Mouse (Mus musculus) neural tube, embryonic 11.5 days (tissue): ENCODE results near the gene R3hcc1l. TPM values are rescaled to one million over a fixed set of nuclear protein-coding genes. Genes with fewer than 3 reads are reported as not detected.

Source experiments
- ATAC-seq: fragments of 200-750 bp; cut with Nextera tagmentation; 2 replicates; pipeline ENCODE4 v1.8.0; 2017; ENCODE audit warnings: moderate number of reproducible peaks, mild to moderate bottlenecking, moderate TSS enrichment, moderate library complexity; ENCODE audit not compliant: insufficient read depth, low FRiP score, low TSS enrichment
- DNase-seq: peaks from one replicate; pipeline ENCODE4 v3.0.0-alpha.2; 2015; ENCODE audit warnings: low spot score
- H3K27ac ChIP-seq: fragments of 300-500 bp; sonication (generic); 2 replicates; pipeline ENCODE4 v1.5.1; 2014; ENCODE audit warnings: low read depth, mild to moderate bottlenecking, low read length
- H3K27me3 ChIP-seq: fragments of 300-500 bp; sonication (generic); 2 replicates; pipeline ENCODE4 v1.6.1; 2014; ENCODE audit warnings: mild to moderate bottlenecking, low read length, mixed read lengths; ENCODE audit not compliant: control insufficient read depth, insufficient read depth
- H3K36me3 ChIP-seq: fragments of 300-500 bp; sonication (generic); 2 replicates; pipeline ENCODE4 v1.6.1; 2014; ENCODE audit warnings: mild to moderate bottlenecking, low read length, moderate library complexity, mixed read lengths; ENCODE audit not compliant: control insufficient read depth, insufficient read depth
- H3K4me1 ChIP-seq: fragments of 300-500 bp; sonication (generic); 2 replicates; pipeline ENCODE4 v1.6.1; 2014; ENCODE audit warnings: low read length, mixed read lengths; ENCODE audit not compliant: control insufficient read depth, insufficient read depth
- H3K4me2 ChIP-seq: fragments of 300-500 bp; sonication (generic); 2 replicates; pipeline ENCODE4 v1.6.1; 2014; ENCODE audit warnings: low read depth, mild to moderate bottlenecking, moderate library complexity
- H3K4me3 ChIP-seq: fragments of 300-500 bp; sonication (generic); 2 replicates; pipeline ENCODE4 v1.5.1; 2014; ENCODE audit warnings: low read depth, low read length
- H3K9ac ChIP-seq: fragments of 300-500 bp; sonication (generic); 2 replicates; pipeline ENCODE4 v1.6.1; 2014; ENCODE audit warnings: mild to moderate bottlenecking, low read length
- H3K9me3 ChIP-seq: fragments of 300-500 bp; sonication (generic); 2 replicates; pipeline ENCODE4 v1.6.1; 2016; ENCODE audit warnings: low read length; ENCODE audit not compliant: control insufficient read depth
- WGBS: fragments of 180-500 bp; shearing (Covaris S2); extraction: QIAGEN DNeasy Blood & Tissue Kit; methylation state at CpG from one replicate; pipeline ENCODE4 v1.1.7; 2014; 5-methylcytosine and 5-hydroxymethylcytosine counted together
- polyA plus RNA-seq: library from polyadenylated mRNA; unstranded; fragments of >200 nt; fragmentation: Nextera tagmentation; extraction: Ambion mirVana; gene quantifications from 2 replicates; pipeline ENCODE4 v1.2.1, GENCODE M21; 2014

R3hcc1l gene
- polyA plus RNA-seq, 1 experiment from 2014 or later = 20.8 TPM

- H3K4me1 ChIP-seq = 0 out of 2 replicates have a peak, but pooled peaks cover 6% of the 10 kb centered on the region
- H3K4me3 ChIP-seq = peak overlapping the region; percentile 33
- H3K4me2 ChIP-seq = peak overlapping the region; percentile 52
- no peak overlapping the region for H3K9ac ChIP-seq
- DNase-seq (no peak), ATAC-seq (no peak)
- 23% methylated on average over 7 of the region's 7 CpGs for WGBS
- peaks cover 15% of the 10 kb centered on the region for H3K27me3 ChIP-seq
- no peaks in the 10 kb centered on the region for H3K36me3 ChIP-seq
- H3K9me3 ChIP-seq = no peaks in the 10 kb centered on the region
- no peak overlapping the region for H3K27ac ChIP-seq
Measured at GRCm38 (mm10) chr19:42613116-42613515, 94.6 kb downstream of the R3hcc1l start.

DNA sequence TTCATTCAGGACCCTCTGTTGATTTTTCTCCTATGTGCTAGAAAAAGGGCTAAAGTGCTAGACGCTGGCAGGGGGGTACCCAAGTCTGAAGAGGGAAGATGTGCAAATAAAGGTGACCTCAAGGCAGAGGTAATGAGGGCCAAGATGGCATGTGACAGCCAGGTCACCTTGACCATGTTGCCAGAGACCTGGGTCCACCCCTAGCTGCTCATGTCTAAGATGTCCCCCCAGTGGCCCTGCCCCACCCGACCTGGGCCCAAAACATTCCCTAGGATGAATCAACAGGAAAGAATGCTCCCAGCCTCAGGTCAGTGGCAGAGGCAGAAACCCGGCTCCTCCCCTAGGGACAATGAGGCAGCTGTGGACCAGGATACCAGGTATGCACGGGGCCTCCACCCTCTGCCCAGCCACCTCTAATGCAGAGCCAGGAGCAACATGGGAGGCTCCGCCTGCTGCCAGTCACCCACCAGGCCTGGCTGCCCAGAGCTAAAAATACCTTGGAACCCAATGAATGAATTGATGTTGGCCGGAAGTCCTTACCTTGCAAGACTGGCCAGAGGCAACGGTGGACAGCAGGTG, 95.2 kb downstream of the R3hcc1l start:
- WGBS = 79% methylated on average over 7 of the region's 7 CpGs
- H3K27ac ChIP-seq = no peak overlapping the region
- DNase-seq (no peak), ATAC-seq (no peak)
- no peak overlapping the region for H3K4me3 ChIP-seq
- no peak overlapping the region for H3K4me2 ChIP-seq
- H3K27me3 ChIP-seq = peaks cover 15% of the 10 kb centered on the region
- H3K36me3 ChIP-seq = no peaks in the 10 kb centered on the region
- no peaks in the 10 kb centered on the region for H3K9me3 ChIP-seq
- H3K4me1 ChIP-seq = 0 out of 2 replicates have a peak, but pooled peaks cover 6% of the 10 kb centered on the region
- H3K9ac ChIP-seq = no peak overlapping the region

DNA sequence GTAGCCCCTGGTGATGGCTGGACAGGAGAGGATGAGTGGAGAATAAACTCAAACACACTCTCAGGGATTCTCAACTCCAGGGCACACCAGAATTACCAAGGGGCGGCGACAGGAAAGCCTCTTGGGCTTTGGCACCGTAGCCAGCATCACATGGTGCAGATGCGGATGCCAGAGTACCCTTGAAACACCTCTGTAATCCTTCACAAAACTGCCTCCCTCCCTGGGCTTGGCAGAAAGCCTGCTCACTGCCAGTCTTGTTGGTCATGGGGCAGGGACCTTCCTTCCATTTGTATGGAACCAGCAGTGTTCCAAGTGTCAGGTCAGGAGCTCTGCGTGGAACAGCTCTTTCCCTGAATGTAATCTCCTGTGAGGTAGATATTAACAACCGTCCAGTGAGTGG, 109.5 kb downstream of the R3hcc1l start:
- peak; percentile 5 for DNase-seq
- WGBS = 92% methylated on average over 6 of the region's 6 CpGs

DNA sequence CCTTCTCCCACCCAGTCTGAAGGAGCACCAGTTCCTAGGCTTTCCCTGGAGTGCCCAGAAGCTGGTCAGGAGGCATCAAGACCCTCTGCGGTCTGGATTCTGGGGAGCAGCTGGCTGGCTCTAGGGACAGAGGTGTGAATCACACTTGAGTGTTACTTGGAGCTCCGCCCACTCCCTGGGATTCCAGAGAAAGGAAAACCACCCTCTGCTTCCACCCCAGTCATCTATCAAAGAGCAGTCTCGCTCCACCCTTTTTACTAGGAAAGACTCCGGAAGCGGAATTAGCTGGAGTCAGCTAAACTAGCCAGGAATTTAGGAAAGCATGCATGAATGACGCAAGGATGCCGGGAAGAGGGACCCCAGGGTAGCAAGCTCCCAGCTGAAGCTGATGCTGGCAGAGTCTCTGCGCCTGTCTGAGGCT, 113.0 kb downstream of the R3hcc1l start:
- Histone ChIP-seq H3K27ac (no peak overlapping the region), H3K36me3 (no peaks in the 10 kb centered on the region), H3K27me3 (no peaks in the 10 kb centered on the region), H3K4me3 (no peak overlapping the region), H3K9ac (no peak overlapping the region), H3K4me1 (no peaks in the 10 kb centered on the region), H3K4me2 (no peak overlapping the region), H3K9me3 (no peaks in the 10 kb centered on the region)
- ATAC-seq (no peak), DNase-seq (peak; percentile 27)
- WGBS = 9% methylated on average over 8 of the region's 8 CpGs

More for the DNA sequence above, 109.5 kb downstream of the R3hcc1l start:
- Histone ChIP-seq H3K27ac (no peak overlapping the region), H3K4me1 (no peaks in the 10 kb centered on the region), H3K9ac (no peak overlapping the region), H3K4me2 (no peak overlapping the region), H3K9me3 (no peaks in the 10 kb centered on the region), H3K36me3 (no peaks in the 10 kb centered on the region), H3K27me3 (no peaks in the 10 kb centered on the region), H3K4me3 (no peak overlapping the region)
- no peak for ATAC-seq

- Histone ChIP-seq H3K27me3 (no peaks in the 10 kb centered on the region), H3K9me3 (no peaks in the 10 kb centered on the region), H3K36me3 (no peaks in the 10 kb centered on the region), H3K27ac (no peak overlapping the region), H3K4me1 (no peaks in the 10 kb centered on the region), H3K9ac (no peak overlapping the region), H3K4me2 (no peak overlapping the region), H3K4me3 (no peak overlapping the region)
- DNase-seq = peak; percentile 4
- ATAC-seq = no peak
- 52% methylated on average over 4 of the region's 4 CpGs for WGBS
Measured at GRCm38 (mm10) chr19:42632301-42632700, 113.7 kb downstream of the R3hcc1l start.

DNA sequence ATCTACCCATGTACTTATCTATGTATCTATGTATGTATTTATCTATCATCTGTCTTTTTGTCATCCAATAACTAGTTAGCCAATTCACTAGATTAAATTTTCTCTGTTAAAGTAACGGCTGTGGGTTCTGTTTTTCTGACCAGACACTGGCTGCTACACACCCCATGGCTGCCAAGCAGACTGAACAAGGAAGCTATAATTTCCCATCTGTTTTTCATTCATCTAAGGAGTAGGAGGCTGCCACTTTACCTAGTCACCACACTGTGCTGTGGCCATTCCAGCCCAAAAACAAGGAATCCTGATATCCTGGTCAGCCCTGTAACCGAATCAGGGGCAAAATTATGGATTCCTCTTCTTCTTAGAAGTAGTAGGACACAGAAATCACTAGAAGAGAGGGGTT, 115.1 kb downstream of the R3hcc1l start:
- H3K4me1 ChIP-seq = no peaks in the 10 kb centered on the region; the same call in 1 of the 2 replicates
- H3K4me2 ChIP-seq = no peak overlapping the region
- H3K27ac ChIP-seq = no peak overlapping the region
- no peak overlapping the region for H3K4me3 ChIP-seq
- no peaks in the 10 kb centered on the region for H3K9me3 ChIP-seq
- H3K9ac ChIP-seq = no peak overlapping the region
- WGBS = 73% methylated on average over 2 of the region's 2 CpGs
- no peaks in the 10 kb centered on the region for H3K27me3 ChIP-seq
- H3K36me3 ChIP-seq = no peaks in the 10 kb centered on the region
- DNase-seq (no peak), ATAC-seq (no peak)

GRCm38 (mm10) chr19:42636631-42637030, 118.1 kb downstream of the R3hcc1l start:
- H3K27ac ChIP-seq = no peak overlapping the region
- H3K27me3 ChIP-seq = no peaks in the 10 kb centered on the region
- no peak overlapping the region for H3K4me2 ChIP-seq
- WGBS = 51% methylated on average over 11 of the region's 11 CpGs
- H3K4me1 ChIP-seq = peaks cover 6% of the 10 kb centered on the region
- H3K9me3 ChIP-seq = no peaks in the 10 kb centered on the region
- ATAC-seq (no peak), DNase-seq (peak; percentile 26)
- no peak overlapping the region for H3K9ac ChIP-seq
- no peak overlapping the region for H3K4me3 ChIP-seq
- H3K36me3 ChIP-seq = no peaks in the 10 kb centered on the region

GRCm38 (mm10) chr19:42638604-42639481, 120.3 kb downstream of the R3hcc1l start:
- Histone ChIP-seq H3K36me3 (no peaks in the 10 kb centered on the region), H3K27me3 (no peaks in the 10 kb centered on the region), H3K27ac (peak overlapping the region; percentile 64), H3K9me3 (no peaks in the 10 kb centered on the region), H3K9ac (no peak overlapping the region; the same call in 1 of the 2 replicates), H3K4me2 (no peak overlapping the region), H3K4me3 (no peak overlapping the region), H3K4me1 (peaks cover 6% of the 10 kb centered on the region)
- ATAC-seq (no peak), DNase-seq (peak; percentile 28)
- 29% methylated on average over 8 of the region's 8 CpGs for WGBS

GRCm38 (mm10) chr19:42639544-42639943, 121.0 kb downstream of the R3hcc1l start:
- H3K27ac ChIP-seq = no peak overlapping the region
- 71% methylated on average over 8 of the region's 8 CpGs for WGBS
- ATAC-seq (no peak), DNase-seq (no peak)
- H3K9ac ChIP-seq = no peak overlapping the region
- H3K27me3 ChIP-seq = no peaks in the 10 kb centered on the region
- no peaks in the 10 kb centered on the region for H3K9me3 ChIP-seq
- no peak overlapping the region for H3K4me2 ChIP-seq
- no peak overlapping the region for H3K4me3 ChIP-seq
- no peaks in the 10 kb centered on the region for H3K36me3 ChIP-seq
- peaks cover 6% of the 10 kb centered on the region for H3K4me1 ChIP-seq
